Mouse (Mus musculus) CD4-positive, CD25-positive, alpha-beta regulatory T cell, adult 9 weeks (primary cell): ENCODE measurements around the gene Olfr1358. TPM values are rescaled to one million over a fixed set of nuclear protein-coding genes. Genes with fewer than 3 reads are reported as not detected.

ENCODE experiments used
- polyA plus RNA-seq: library from polyadenylated mRNA; unstranded; fragments of 100-300 nt; shearing (Covaris generic); gene quantifications from one replicate; pipeline ENCODE4 v1.2.1, GENCODE M21; 2017

Olfr1358 gene
- polyA plus RNA-seq, result not detected

DNA sequence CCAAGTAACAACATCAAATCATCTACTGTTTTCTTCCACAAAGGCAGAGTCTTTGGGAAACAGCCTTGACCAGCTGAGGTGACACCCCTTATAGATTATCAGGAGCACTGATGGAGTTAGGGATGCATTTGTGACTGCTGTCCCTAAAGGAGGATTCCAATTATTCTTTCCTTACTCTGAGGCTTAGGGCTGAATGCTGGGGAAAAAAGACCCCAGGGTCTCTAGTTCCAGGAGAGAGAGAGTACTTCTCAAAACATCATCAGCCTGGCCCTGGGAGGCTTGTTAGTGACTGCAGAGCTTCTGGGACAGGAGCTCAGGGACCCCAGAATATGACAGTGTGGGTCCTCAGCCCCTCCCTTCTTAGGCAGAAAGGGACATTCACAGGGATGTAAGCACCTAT lies at the start of gene Olfr1358:
TSS of gene Olfr1358 (plus strand) at position 301 of the 400 bp plus-strand sequence.

Other genes starting within 250 kb of the Olfr1358 start
- gene Agpat3, start 164.9 kb upstream of the Olfr1358 start, polyA plus RNA-seq, result 155 TPM
- gene Rrp1, start 104.4 kb upstream of the Olfr1358 start, polyA plus RNA-seq, result 377 TPM
- 144 TPM for gene Cstb, start 91.8 kb upstream of the Olfr1358 start, polyA plus RNA-seq
- gene Pdxk, start 52.5 kb upstream of the Olfr1358 start, polyA plus RNA-seq, result 18.9 TPM
- gene Ilvbl, start 56.9 kb downstream of the Olfr1358 start, polyA plus RNA-seq, result 115 TPM
- gene Syde1, start 74.5 kb downstream of the Olfr1358 start, polyA plus RNA-seq, result 1.3 TPM
- not detected for gene Olfr1357, start 100.6 kb downstream of the Olfr1358 start, polyA plus RNA-seq
- gene Casp14, start 200.9 kb downstream of the Olfr1358 start, polyA plus RNA-seq, result not detected
- not detected for gene Ccdc105, start 235.6 kb downstream of the Olfr1358 start, polyA plus RNA-seq